In the genomic region with DNA sequence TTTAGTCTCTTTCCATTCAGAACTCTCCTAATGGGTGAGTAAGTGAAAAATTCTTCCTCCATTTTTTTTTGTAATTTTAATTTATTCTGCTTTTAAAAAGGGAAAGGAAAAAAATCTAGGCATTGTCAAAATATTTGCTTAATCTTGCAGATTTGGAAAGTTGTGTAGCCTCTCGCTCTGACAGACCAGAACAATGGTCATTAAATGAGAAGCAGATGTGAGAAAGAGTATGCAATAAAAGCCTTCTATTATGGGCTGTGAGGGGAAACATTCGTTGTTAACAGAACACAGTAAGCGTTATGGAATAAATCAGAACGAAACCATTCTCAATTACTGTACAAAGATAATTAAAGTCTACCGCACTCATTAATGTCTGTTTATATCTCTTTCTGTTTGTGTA, we compare ENCODE assay signal across 21 mouse cellular contexts.
A peak's percentile ranks its signal among the peaks of the same experiment; 100 is the strongest.
DNase-seq lines count a peak whose midpoint lies in the region.
"Had no signal": no experiment of that assay in that cellular context is flagged by ENCODE, and none has a peak within 500 bp of the region (broad histone marks: within the 10 kb centered on the region; RNA-seq: fewer than 3 reads in every experiment).

No protein-coding gene starts in this region.

- DNase-seq in embryo, embryonic 11 days = peak; percentile 37
- no peak for DNase-seq in embryo, embryonic 9.5 days (ENCODE audit: extremely low spot score)
- DNase-seq in retina, postnatal 1 day = peak; percentile 34
- DNase-seq in retina, embryonic 14.5 days (ENCODE audit: low spot score) = no peak
- no peak for DNase-seq in limb, embryonic 10.5 days (ENCODE audit: low spot score)
- DNase-seq in lung, postnatal 10 days = no peak
- DNase-seq in lung, postnatal 4 days = no peak
- no peak for DNase-seq in heart, postnatal 4 days
- DNase-seq: adrenal gland, postnatal 10 days; B cell, adult 2 months; cerebellum, adult 11 months; cerebellum, adult 8-10 months; cerebellum, postnatal 14 days; gastrocnemius, postnatal 14 days; heart, postnatal 36 days had no signal

- H3K9me3 ChIP-seq in limb, embryonic 10.5 days (replicated peaks) = no peaks in the 10 kb centered on the region
- H3K9me3 ChIP-seq: embryonic facial prominence, embryonic 12.5 days; forebrain, embryonic 10.5 days; heart, embryonic 12.5 days; hindbrain, embryonic 12.5 days had no signal

- WGBS in limb, embryonic 10.5 days = 24% methylated on average over 5 of the region's 5 CpGs

- no peaks in the 10 kb centered on the region for H3K27me3 ChIP-seq in limb, embryonic 10.5 days (ENCODE audit: low read depth, poor library complexity, severe bottlenecking)
- H3K27me3 ChIP-seq: heart, embryonic 12.5 days; hindbrain, embryonic 12.5 days had no signal

- no peaks in the 10 kb centered on the region for H3K36me3 ChIP-seq in limb, embryonic 10.5 days
- H3K36me3 ChIP-seq: embryonic facial prominence, embryonic 12.5 days; forebrain, embryonic 10.5 days; G1E; heart, embryonic 12.5 days; hindbrain, embryonic 12.5 days had no signal

- H3K4me3 ChIP-seq in limb, embryonic 10.5 days = no peak overlapping the region
- H3K4me3 ChIP-seq: embryonic facial prominence, embryonic 12.5 days; erythroblast, embryonic 14.5 days; forebrain, embryonic 10.5 days; heart, embryonic 12.5 days; hindbrain, embryonic 12.5 days had no signal

- peaks cover 52% of the 10 kb centered on the region for H3K4me1 ChIP-seq in limb, embryonic 10.5 days
- H3K4me1 ChIP-seq: heart, embryonic 12.5 days had no signal

- H3K27ac ChIP-seq in limb, embryonic 10.5 days = peak overlapping the region; percentile 77
- H3K27ac ChIP-seq: embryonic facial prominence, embryonic 12.5 days; forebrain, embryonic 10.5 days; hindbrain, embryonic 12.5 days had no signal

Comparison
In these comparisons a context has a peak if more than half of its experiments do, and no peak if none do; other contexts are left out.
1. DNase-seq: peak in embryo, embryonic 11 days (single experiment) and retina, postnatal 1 day (single experiment); none in embryo, embryonic 9.5 days (single experiment), retina, embryonic 14.5 days (single experiment), limb, embryonic 10.5 days (single experiment), lung, postnatal 10 days (single experiment), lung, postnatal 4 days (0 of 2) and heart, postnatal 4 days (single experiment).